Mouse (Mus musculus): Measurements from ENCODE around the gene Rab20. TPM values are rescaled to one million over a fixed set of nuclear protein-coding genes. Genes with fewer than 3 reads are reported as not detected.

Rab20 gene
- 9.0 TPM for polyA plus RNA-seq (2017; shearing (Covaris generic))

DNA sequence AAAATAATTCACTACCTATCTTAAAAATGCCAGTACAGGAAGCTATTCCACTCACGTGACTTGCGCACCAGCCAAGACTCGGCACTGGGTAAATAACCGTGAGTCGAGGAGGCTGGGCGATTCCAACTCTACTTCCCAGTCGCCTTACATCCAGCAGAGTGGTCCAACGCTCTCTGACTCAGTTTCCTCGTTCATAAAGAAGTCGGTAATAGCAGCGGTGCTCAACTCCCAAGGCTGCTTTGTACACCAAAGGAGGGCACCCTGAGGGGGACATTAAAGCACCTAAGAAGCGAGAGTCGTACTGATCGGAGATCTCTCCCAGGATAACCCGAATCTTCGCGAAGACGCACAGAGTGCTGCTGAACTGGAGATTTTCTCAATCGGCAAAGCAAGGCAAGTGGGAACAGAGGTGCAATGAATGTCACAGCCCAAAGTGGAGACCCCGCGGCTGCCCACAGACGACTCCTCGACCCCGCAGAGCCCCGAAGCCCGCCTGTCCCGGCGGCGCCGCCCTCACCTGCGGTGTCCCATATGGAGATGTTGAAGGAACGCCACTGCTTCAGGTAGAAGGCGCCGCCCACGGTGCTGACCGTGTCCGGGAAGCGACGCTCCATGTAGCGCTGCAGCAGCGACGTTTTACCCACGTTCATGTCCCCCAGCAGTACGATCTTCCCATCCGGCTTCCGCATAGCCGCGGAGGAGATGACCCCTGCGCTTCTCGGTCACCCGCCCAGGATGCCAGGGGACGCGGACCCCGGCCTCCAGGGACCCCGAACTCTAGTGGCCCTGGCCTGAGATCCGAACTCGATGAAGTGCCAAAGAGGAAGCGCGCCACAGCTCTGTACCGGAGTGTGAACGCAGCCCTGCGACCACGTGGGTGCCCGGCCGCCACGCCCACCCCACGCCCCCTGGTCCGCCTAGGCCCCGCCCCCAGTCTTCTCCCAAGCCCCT is at the start of gene Rab20:
Gene Rab20, minus strand, starts transcription at position 900 of the 951 bp plus-strand sequence.

DNA sequence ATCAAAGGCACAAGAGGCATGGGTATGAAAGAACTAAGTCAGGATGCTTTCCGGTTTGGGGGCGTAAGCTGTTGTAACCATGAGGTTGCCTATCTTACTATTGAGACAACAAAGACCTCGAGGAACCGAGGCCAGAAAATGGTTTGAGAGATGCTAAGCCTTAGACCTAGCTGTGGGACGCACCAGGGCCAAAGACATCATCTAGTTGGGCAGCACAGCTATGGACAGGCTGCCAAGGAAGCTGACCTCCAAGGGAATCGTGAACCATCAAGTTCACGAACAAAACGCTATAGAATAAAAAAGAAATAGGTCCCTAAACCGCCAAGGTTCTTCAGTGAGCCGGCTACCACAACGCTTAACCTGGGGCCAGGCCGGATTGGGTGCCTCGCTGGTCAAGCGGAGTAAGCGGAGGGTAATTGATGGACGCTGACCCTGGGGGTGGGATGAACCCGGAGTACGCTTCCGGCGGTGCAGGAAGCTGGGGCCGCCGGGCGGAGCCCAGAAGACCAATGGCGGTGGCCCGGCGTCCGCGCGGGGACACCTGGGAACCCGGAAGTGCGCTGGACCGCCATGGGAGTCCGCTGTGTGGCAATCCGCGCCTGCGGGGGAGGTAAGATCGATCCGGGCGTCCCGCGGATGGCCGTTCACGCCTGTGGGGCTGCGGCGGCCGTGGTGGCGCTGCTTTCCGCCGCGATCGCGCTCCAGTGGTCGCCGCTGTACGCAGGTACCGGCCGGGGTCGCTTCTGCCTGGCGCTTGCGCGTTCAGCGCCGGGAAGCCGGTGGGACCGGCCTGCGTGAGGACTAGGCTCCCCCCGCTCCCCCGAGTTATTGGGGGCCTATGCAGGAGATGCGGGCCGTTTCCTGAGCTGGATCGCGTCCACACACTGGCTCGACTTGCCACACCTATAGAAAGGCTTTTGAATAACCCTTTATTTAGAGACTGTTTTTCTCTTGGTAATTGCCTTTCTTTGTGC is 18.8 kb upstream of the Rab20 start, which contains the start of gene Naxd:
Gene Naxd, plus strand, starts transcription at position 490 of the 974 bp plus-strand sequence.

Other genes starting within 250 kb of the Rab20 start
- 0.06 TPM for gene Col4a2, start 165.9 kb downstream of the Rab20 start, polyA plus RNA-seq (2017; shearing (Covaris generic))
- gene Col4a1, start 165.9 kb downstream of the Rab20 start, polyA plus RNA-seq (2017; shearing (Covaris generic)) = not detected
- gene Naxd, start 18.8 kb upstream of the Rab20 start, polyA plus RNA-seq (2017; shearing (Covaris generic)) = 71.6 TPM
- 19.7 TPM for gene Cars2, start 72.1 kb upstream of the Rab20 start, polyA plus RNA-seq (2017; shearing (Covaris generic))
- gene Ing1, start 76.9 kb upstream of the Rab20 start, polyA plus RNA-seq (2017; shearing (Covaris generic)) = 58.4 TPM
- 74.3 TPM for gene Ankrd10, start 157.0 kb upstream of the Rab20 start, polyA plus RNA-seq (2017; shearing (Covaris generic))
- not detected for gene 1700016D06Rik, start 222.4 kb upstream of the Rab20 start, polyA plus RNA-seq (2017; shearing (Covaris generic))
- gene Arhgef7, start 249.0 kb upstream of the Rab20 start, polyA plus RNA-seq (2017; shearing (Covaris generic)) = 15.7 TPM